Mouse (Mus musculus) cerebellum, adult (tissue): ENCODE measurements around the gene Best2.

Source experiments
- ATAC-seq: cut with Nextera tagmentation; 2 replicates; pipeline ENCODE4 v1.9.2; 2017; ENCODE audit warnings: mild to moderate bottlenecking, moderate library complexity, mixed read lengths; ENCODE audit not compliant: insufficient number of reproducible peaks, low FRiP score, low TSS enrichment

The Best2 gene

DNA sequence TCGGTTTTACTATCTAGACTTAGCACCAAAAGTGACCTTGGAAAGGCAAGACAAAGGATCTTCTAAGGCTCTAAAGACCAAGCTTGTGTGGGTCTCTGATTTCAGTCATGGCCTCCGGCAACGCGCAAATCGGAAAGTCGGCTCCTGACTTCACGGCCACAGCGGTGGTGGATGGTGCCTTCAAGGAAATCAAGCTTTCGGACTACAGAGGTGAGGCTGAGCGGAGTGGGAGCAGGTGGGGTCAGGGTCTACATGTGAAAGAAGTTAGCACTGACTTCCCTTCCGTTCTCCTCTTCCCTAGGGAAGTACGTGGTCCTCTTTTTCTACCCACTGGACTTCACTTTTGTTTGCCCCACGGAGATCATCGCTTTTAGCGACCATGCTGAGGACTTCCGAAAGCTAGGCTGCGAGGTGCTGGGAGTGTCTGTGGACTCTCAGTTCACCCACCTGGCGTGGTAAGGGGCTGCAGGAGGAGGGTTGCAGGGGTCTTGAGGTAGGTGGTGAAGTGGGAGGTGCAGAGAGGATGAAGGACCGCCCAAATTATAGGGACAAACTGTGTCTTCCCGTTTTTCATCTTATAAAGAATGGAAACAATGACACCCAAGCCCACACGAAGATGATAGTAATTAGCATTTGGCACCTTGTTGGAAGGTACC, 44.1 kb downstream of the Best2 start:
- no peak for ATAC-seq

DNA sequence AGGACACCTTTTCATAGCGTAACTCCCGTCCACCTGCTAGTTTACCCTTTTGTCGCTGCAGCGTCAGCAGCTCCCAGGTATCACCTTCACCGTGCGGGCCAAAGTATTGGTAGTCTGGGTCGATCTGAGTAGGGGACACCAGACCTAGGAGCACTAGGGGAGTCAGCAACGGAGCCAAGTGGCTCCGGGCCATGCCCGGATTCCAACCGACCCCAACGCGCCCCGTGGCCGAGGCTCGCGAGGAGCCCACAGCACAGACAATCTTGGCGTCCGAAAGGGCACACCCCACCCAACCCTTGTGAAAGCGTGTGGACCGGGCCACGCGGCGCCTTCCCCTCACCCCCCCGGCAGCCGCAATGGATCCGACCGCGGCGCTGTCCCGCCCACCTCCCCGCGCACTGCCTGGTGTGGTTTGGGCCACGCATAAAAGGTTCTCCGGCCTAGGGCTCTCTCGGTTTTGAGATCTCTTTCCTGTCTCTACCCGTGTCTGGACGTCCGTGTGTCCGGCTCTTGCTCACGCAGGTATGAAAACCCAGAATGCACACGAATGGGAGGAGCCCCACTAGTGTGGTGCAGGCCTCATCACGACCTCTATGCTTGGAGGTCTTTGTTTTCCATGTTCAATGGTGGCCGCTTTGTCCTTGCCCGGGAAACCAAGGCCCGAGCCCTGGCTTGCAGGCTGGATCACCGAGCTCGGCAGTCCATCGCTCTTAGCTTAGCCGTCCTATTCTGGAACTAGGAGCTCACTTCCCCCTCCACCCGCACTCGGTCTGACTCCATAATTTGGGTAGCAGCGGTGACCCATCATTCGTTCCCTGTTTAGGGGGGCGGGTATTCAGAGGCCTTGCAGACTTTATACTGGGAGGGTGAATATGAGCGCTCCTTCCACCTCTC, 44.8 kb downstream of the Best2 start, which contains the start of the genes Gm49661, Prdx2 and Rnaseh2a:
TSS of gene Gm49661 (minus strand) at position 193 of the 894 bp plus-strand sequence.
TSS of gene Prdx2 (plus strand) at position 347 of the 894 bp plus-strand sequence.
TSS of gene Rnaseh2a (minus strand) at position 527 of the 894 bp plus-strand sequence.
- ATAC-seq, result peak; percentile 31; the same call in 1 of the 2 replicates

DNA sequence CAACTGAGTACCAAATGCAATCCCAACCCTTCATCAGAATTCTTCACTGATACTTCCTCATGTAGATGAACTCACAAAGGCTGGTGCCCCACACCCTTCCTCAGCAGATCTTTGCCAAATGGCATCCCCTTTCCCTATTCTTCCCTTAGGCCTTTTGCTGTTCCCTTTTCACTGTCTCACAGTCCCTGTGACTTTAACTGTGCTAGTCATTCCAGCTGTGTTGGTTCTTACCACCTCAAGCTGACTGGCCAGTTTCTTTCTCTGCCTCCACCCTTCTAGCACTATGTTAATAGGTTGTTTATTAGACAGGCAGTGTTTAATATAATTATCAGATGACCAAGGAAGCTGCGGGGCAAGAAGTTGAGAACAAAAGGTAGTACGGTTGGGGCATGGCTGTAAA, 45.7 kb downstream of the Best2 start:
- ATAC-seq, result no peak

DNA sequence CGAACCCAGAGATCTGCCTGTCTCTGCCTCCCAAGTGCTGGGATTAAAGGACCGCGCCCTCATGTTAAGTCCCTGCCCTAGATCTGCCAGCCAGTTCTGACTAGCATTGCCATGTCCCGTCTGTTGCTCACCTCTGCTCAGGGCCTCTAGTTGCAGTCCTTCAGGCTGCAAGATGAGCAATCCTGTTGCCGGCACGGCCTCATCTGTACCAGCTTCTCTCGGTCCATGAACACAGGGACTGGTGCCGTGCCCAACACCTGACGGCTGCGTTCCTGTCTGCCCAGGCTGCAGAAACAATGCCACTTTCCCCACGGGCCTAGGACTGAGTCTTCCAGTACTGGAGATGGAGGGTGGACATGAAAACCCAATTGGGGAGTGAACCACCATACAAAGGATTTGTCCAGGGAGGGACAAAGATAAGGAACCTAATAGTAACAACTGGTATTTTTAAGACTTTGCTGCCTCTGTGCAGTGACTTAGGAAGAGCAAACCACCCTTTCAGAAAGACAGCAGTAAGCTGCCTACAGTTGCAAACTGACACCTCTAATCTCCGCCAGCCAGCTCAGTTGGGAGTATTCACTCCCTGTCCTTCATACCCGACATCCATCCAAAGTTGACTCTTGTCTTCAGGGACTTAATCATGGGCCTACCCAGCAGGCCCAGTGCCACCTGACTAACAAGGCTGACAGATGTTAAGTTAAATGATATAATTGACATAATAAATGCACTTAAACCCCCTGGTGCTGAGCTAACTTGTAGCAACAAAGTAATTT, 46.6 kb downstream of the Best2 start:
- ATAC-seq, result no peak

DNA sequence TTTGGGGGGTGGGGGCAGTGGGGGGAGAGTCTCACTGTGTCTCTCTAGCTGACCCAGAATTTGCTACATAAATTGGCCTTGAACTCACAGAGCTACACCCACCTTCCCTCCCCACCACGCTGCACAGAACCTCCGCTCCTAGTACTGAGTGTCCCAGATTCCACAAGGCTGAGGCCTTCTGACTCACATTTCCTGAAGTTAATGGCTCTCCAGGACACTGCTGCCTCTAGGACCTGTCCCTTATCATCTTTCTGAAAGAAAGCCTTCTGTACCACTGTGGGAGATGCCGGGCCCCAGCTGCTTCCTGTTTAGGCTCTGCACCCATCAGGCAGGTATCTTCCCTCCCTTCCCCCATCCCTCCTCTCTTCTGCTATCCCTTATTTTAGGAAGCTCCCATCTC, 47.7 kb downstream of the Best2 start:
- no peak for ATAC-seq

DNA sequence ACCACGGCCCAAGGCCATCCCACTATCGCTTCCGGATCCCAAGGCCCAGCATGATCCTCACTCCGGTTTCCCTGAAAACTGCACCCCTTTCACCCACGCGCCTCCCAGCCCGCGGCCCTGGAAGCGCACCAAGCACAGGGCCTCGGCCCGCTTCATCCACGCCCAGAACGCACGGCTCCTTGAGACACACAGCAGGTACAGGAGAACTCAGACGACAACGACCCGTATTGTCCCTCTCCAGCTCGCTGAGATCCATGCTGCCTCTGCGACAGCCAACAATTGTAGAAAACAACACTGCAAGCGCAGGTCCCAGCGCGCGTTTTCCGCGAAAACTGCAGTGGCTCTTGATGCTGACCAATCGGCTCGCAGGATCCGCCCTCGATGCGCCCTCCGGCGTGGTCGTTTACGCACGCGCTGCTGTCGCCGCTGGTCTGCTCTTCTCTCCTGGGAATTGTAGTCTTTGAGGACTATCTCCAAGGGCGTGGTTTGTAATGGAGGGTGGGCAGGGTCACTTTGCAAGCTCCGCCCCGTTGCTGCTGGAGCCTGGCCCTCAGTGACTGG, 48.5 kb downstream of the Best2 start:
- peak; percentile 88 for ATAC-seq

DNA sequence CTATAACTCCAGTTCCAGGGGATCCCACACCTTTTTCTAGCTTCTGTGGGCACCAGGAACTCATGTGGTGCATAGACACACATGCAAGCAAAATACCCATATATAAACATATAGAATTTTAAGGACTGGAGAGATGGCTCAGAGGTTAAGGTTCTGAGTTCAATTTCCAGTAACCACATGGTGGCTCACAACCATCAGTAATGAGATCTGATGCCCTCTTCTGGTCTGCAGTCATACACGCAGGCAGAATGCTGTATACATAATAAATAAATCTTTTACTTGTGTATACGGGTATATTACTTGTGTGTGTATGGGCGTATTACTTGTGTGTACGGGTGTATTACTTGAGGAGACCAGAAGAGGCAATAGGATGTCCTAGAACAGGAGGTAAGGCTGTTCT, 50.4 kb downstream of the Best2 start:
- ATAC-seq, result no peak

DNA sequence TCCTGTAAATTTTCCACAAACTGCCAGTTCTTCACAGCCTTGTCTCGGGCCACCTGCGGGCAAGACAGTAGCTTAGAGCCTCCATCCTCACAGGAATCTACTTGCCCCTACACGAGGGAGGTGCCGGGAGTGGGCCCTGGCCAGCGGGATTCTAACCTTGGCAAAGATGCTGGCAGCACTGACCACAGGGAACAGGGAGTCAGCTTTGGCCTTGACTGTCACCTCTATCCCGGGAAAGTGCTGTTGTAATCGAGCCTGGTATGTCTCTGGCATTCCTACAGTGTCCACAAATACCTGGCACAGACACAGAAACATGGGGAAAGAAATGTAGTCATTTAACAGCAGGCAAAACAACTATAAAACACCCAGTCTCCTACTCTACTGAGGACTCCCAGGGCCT, 54.5 kb downstream of the Best2 start:
- ATAC-seq, result no peak
